Mouse (Mus musculus) CH12.LX (cell line): ENCODE data around the gene Gzmm.

Experiments used
- CTCF ChIP-seq, 2 experiments: IDR thresholded peaks in 1 of 2; conservative IDR thresholded peaks in 1 of 2; 2 replicates each; pipeline ENCODE4 v1.5.1; 2011 to 2012; ENCODE audit warnings: low read depth in 2 of 2, low read length in 2 of 2, improper control_type of control experiment in 1 of 2, inconsistent platforms in 1 of 2, mild to moderate bottlenecking in 1 of 2, moderate library complexity in 1 of 2
- ELF1 ChIP-seq: IDR thresholded peaks from 2 replicates; pipeline ENCODE4 v1.6.1; 2014; ENCODE audit warnings: low read depth, mild to moderate bottlenecking, inconsistent platforms, low read length, improper control_type of control experiment
- EP300 ChIP-seq: IDR thresholded peaks from 2 replicates; pipeline ENCODE4 v1.6.1; 2011; ENCODE audit warnings: low read length, improper control_type of control experiment
- HCFC1 ChIP-seq: IDR thresholded peaks from 2 replicates; pipeline ENCODE4 v1.6.1; 2012; ENCODE audit warnings: low read depth, mild to moderate bottlenecking, inconsistent platforms, low read length, improper control_type of control experiment
- MEF2A ChIP-seq: IDR thresholded peaks from 2 replicates; pipeline ENCODE4 v1.6.1; 2014; ENCODE audit warnings: low read depth, mild to moderate bottlenecking, inconsistent platforms, low read length, improper control_type of control experiment, borderline replicate concordance
- NELFE ChIP-seq: IDR thresholded peaks from 2 replicates; pipeline ENCODE4 v1.6.1; 2011; ENCODE audit warnings: low read depth, low read length, improper control_type of control experiment
- NRF1 ChIP-seq: IDR thresholded peaks from 2 replicates; pipeline ENCODE4 v1.6.1; 2014; ENCODE audit warnings: low read depth, mild to moderate bottlenecking, inconsistent platforms, low read length, improper control_type of control experiment, moderate library complexity
- TBP ChIP-seq: conservative IDR thresholded peaks from 2 replicates; pipeline ENCODE4 v1.6.1; 2011; ENCODE audit warnings: low read depth, low read length, improper control_type of control experiment
- ZKSCAN1 ChIP-seq: IDR thresholded peaks from 2 replicates; pipeline ENCODE4 v1.6.1; 2012; ENCODE audit warnings: low read depth, inconsistent platforms, low read length, improper control_type of control experiment, borderline replicate concordance

DNA sequence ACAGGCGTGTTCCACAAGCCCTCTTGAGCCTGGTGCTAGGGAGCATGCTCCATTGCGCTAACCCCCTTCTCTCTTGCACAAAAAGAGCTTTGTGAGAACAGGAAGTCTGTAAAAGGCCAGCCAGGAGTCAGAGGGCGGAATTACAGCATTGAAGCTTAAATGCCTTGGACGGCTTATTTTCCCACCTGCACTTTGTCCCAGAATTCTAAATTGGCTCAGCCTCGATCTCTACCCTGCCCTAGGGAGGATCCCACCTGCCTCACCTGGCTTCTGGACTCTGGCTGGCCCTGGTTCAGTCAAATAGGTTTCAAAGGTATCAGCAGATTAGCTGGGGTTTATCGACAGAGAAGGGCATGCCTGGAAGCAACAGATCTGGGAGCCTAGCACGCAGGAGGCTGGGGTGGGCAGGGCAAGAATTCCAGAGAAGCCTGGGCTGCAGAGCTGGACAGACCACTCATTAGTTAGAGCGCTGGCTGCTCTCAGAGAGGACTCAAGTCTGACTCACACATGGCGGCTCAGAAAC lies 7.4 kb downstream of the Gzmm start:
- TF ChIP-seq NRF1 (no peak), CTCF (conservative IDR thresholded peaks at IDR 0.05 in 1 of 2, IDR thresholded peaks at IDR 0.05 in 1 of 2; ENCODE audit: low read depth in 2 of 2, low read length in 2 of 2) (no peak), EP300 (no peak), TBP (no peak), ZKSCAN1 (no peak), ELF1 (no peak), HCFC1 (no peak), MEF2A (no peak), NELFE (no peak)
